Mouse (Mus musculus): ENCODE measurements around the gene Mylk. TPM values are rescaled to one million over a fixed set of nuclear protein-coding genes. Genes with fewer than 3 reads are reported as not detected.
A peak's percentile ranks its signal among the peaks of the same experiment; 100 is the strongest.

Gene Mylk
- polyA plus RNA-seq, 1 experiment = 0.23 TPM

- no peaks in the 10 kb centered on the region for H3K27me3 ChIP-seq (ENCODE audit: control insufficient read depth, insufficient read depth, insufficient read length)
- H3K79me3 ChIP-seq (ENCODE audit: low read depth) = no peaks in the 10 kb centered on the region
- no peak overlapping the region for H3K4me3 ChIP-seq (ENCODE audit: insufficient read depth, poor library complexity, severe bottlenecking)
- H3ac ChIP-seq (ENCODE audit: control insufficient read depth, insufficient read length, low read depth) = no peak overlapping the region
- TF ChIP-seq MYOG (IDR thresholded peaks at IDR 0.05; ENCODE audit: control insufficient read depth, extremely low read depth, insufficient read length) = no peak
- no peak for TF ChIP-seq CTCF (IDR thresholded peaks at IDR 0.05; ENCODE audit: control insufficient read depth, insufficient read depth, insufficient read length)
- no peak for TF ChIP-seq USF1 (IDR thresholded peaks at IDR 0.05; ENCODE audit: low read depth)
- TF ChIP-seq FOSL1 (IDR thresholded peaks at IDR 0.05; ENCODE audit: insufficient read depth, low read length, poor library complexity, severe bottlenecking) = no peak
- TF ChIP-seq CEBPB (IDR thresholded peaks at IDR 0.05; ENCODE audit: low read depth) = no peak
- no peak for TF ChIP-seq MAX (IDR thresholded peaks at IDR 0.05)
- no peak for TF ChIP-seq MYOD1 (IDR thresholded peaks at IDR 0.05; ENCODE audit: control insufficient read depth, insufficient read length, low read depth)
- H3K79me2 ChIP-seq (ENCODE audit: control insufficient read depth, insufficient read depth) = no peaks in the 10 kb centered on the region
- no peaks in the 10 kb centered on the region for H3K36me3 ChIP-seq (ENCODE audit: control insufficient read depth, insufficient read depth)
Observed at GRCm38 (mm10) chr16:34748081-34748720, 3.2 kb downstream of the Mylk start.

- Histone ChIP-seq H3K36me3 (ENCODE audit: control insufficient read depth, insufficient read depth) (no peaks in the 10 kb centered on the region), H3K79me2 (ENCODE audit: control insufficient read depth, insufficient read depth) (no peaks in the 10 kb centered on the region), H3K79me3 (ENCODE audit: low read depth) (no peaks in the 10 kb centered on the region), H3ac (ENCODE audit: control insufficient read depth, insufficient read length, low read depth) (no peak overlapping the region), H3K27me3 (ENCODE audit: control insufficient read depth, insufficient read depth, insufficient read length) (no peaks in the 10 kb centered on the region), H3K4me3 (ENCODE audit: insufficient read depth, poor library complexity, severe bottlenecking) (no peak overlapping the region)
- no peak for TF ChIP-seq CTCF (IDR thresholded peaks at IDR 0.05; ENCODE audit: control insufficient read depth, insufficient read depth, insufficient read length)
- no peak for TF ChIP-seq MYOG (IDR thresholded peaks at IDR 0.05; ENCODE audit: control insufficient read depth, extremely low read depth, insufficient read length)
- no peak for TF ChIP-seq MYOD1 (IDR thresholded peaks at IDR 0.05; ENCODE audit: control insufficient read depth, insufficient read length, low read depth)
Observed at GRCm38 (mm10) chr16:34749536-34749935, 4.5 kb downstream of the Mylk start.

- H3K79me2 ChIP-seq (ENCODE audit: control insufficient read depth, insufficient read depth) = no peaks in the 10 kb centered on the region
Observed at GRCm38 (mm10) chr16:34752026-34752425, 7.0 kb downstream of the Mylk start.

GRCm38 (mm10) chr16:34752977-34753376, 8.0 kb downstream of the Mylk start:
- Histone ChIP-seq H3K27me3 (ENCODE audit: control insufficient read depth, insufficient read depth, insufficient read length) (no peaks in the 10 kb centered on the region), H3K79me2 (ENCODE audit: control insufficient read depth, insufficient read depth) (no peaks in the 10 kb centered on the region), H3K4me3 (ENCODE audit: insufficient read depth, poor library complexity, severe bottlenecking) (no peak overlapping the region), H3K79me3 (ENCODE audit: low read depth) (no peaks in the 10 kb centered on the region), H3K36me3 (ENCODE audit: control insufficient read depth, insufficient read depth) (no peaks in the 10 kb centered on the region), H3ac (ENCODE audit: control insufficient read depth, insufficient read length, low read depth) (no peak overlapping the region)
- TF ChIP-seq USF1 (IDR thresholded peaks at IDR 0.05; ENCODE audit: low read depth) (no peak), CTCF (IDR thresholded peaks at IDR 0.05; ENCODE audit: control insufficient read depth, insufficient read depth, insufficient read length) (no peak), CEBPB (IDR thresholded peaks at IDR 0.05; ENCODE audit: low read depth) (peak; percentile 44), MYOG (IDR thresholded peaks at IDR 0.05; ENCODE audit: control insufficient read depth, extremely low read depth, insufficient read length) (no peak), MYOD1 (IDR thresholded peaks at IDR 0.05; ENCODE audit: control insufficient read depth, insufficient read length, low read depth) (no peak), MAX (IDR thresholded peaks at IDR 0.05) (no peak), FOSL1 (IDR thresholded peaks at IDR 0.05; ENCODE audit: insufficient read depth, low read length, poor library complexity, severe bottlenecking) (no peak)

More at GRCm38 (mm10) chr16:34752026-34752425, 7.0 kb downstream of the Mylk start:
- Histone ChIP-seq H3K79me3 (ENCODE audit: low read depth) (no peaks in the 10 kb centered on the region), H3ac (ENCODE audit: control insufficient read depth, insufficient read length, low read depth) (no peak overlapping the region), H3K4me3 (ENCODE audit: insufficient read depth, poor library complexity, severe bottlenecking) (no peak overlapping the region), H3K36me3 (ENCODE audit: control insufficient read depth, insufficient read depth) (no peaks in the 10 kb centered on the region), H3K27me3 (ENCODE audit: control insufficient read depth, insufficient read depth, insufficient read length) (no peaks in the 10 kb centered on the region)
- no peak for TF ChIP-seq FOSL1 (IDR thresholded peaks at IDR 0.05; ENCODE audit: insufficient read depth, low read length, poor library complexity, severe bottlenecking)
- TF ChIP-seq MYOD1 (IDR thresholded peaks at IDR 0.05; ENCODE audit: control insufficient read depth, insufficient read length, low read depth) = no peak
- TF ChIP-seq USF1 (IDR thresholded peaks at IDR 0.05; ENCODE audit: low read depth) = no peak
- no peak for TF ChIP-seq CEBPB (IDR thresholded peaks at IDR 0.05; ENCODE audit: low read depth)
- no peak for TF ChIP-seq MAX (IDR thresholded peaks at IDR 0.05)
- TF ChIP-seq MYOG (IDR thresholded peaks at IDR 0.05; ENCODE audit: control insufficient read depth, extremely low read depth, insufficient read length) = no peak
- no peak for TF ChIP-seq CTCF (IDR thresholded peaks at IDR 0.05; ENCODE audit: control insufficient read depth, insufficient read depth, insufficient read length)

- no peaks in the 10 kb centered on the region for H3K79me2 ChIP-seq (ENCODE audit: control insufficient read depth, insufficient read depth)
- H3K36me3 ChIP-seq (ENCODE audit: control insufficient read depth, insufficient read depth) = no peaks in the 10 kb centered on the region
- H3K79me3 ChIP-seq (ENCODE audit: low read depth) = no peaks in the 10 kb centered on the region
- H3ac ChIP-seq (ENCODE audit: control insufficient read depth, insufficient read length, low read depth) = no peak overlapping the region
- no peak overlapping the region for H3K4me3 ChIP-seq (ENCODE audit: insufficient read depth, poor library complexity, severe bottlenecking)
- no peaks in the 10 kb centered on the region for H3K27me3 ChIP-seq (ENCODE audit: control insufficient read depth, insufficient read depth, insufficient read length)
- TF ChIP-seq CTCF (IDR thresholded peaks at IDR 0.05; ENCODE audit: control insufficient read depth, insufficient read depth, insufficient read length) (no peak), MYOD1 (IDR thresholded peaks at IDR 0.05; ENCODE audit: control insufficient read depth, insufficient read length, low read depth) (no peak), MYOG (IDR thresholded peaks at IDR 0.05; ENCODE audit: control insufficient read depth, extremely low read depth, insufficient read length) (no peak), MAX (IDR thresholded peaks at IDR 0.05) (no peak), CEBPB (IDR thresholded peaks at IDR 0.05; ENCODE audit: low read depth) (no peak), FOSL1 (IDR thresholded peaks at IDR 0.05; ENCODE audit: insufficient read depth, low read length, poor library complexity, severe bottlenecking) (no peak), USF1 (IDR thresholded peaks at IDR 0.05; ENCODE audit: low read depth) (no peak)
Observed at GRCm38 (mm10) chr16:34756991-34757390, 12.0 kb downstream of the Mylk start.

GRCm38 (mm10) chr16:34758205-34758604, 13.2 kb downstream of the Mylk start:
- no peaks in the 10 kb centered on the region for H3K36me3 ChIP-seq (ENCODE audit: control insufficient read depth, insufficient read depth)

More at GRCm38 (mm10) chr16:34758205-34758604, 13.2 kb downstream of the Mylk start:
- TF ChIP-seq FOSL1 (IDR thresholded peaks at IDR 0.05; ENCODE audit: insufficient read depth, low read length, poor library complexity, severe bottlenecking) (no peak), CTCF (IDR thresholded peaks at IDR 0.05; ENCODE audit: control insufficient read depth, insufficient read depth, insufficient read length) (no peak), MYOG (IDR thresholded peaks at IDR 0.05; ENCODE audit: control insufficient read depth, extremely low read depth, insufficient read length) (no peak), MAX (IDR thresholded peaks at IDR 0.05) (no peak), CEBPB (IDR thresholded peaks at IDR 0.05; ENCODE audit: low read depth) (no peak), MYOD1 (IDR thresholded peaks at IDR 0.05; ENCODE audit: control insufficient read depth, insufficient read length, low read depth) (no peak), USF1 (IDR thresholded peaks at IDR 0.05; ENCODE audit: low read depth) (no peak)
- Histone ChIP-seq H3K79me2 (ENCODE audit: control insufficient read depth, insufficient read depth) (no peaks in the 10 kb centered on the region), H3ac (ENCODE audit: control insufficient read depth, insufficient read length, low read depth) (no peak overlapping the region), H3K27me3 (ENCODE audit: control insufficient read depth, insufficient read depth, insufficient read length) (no peaks in the 10 kb centered on the region), H3K79me3 (ENCODE audit: low read depth) (no peaks in the 10 kb centered on the region), H3K4me3 (ENCODE audit: insufficient read depth, poor library complexity, severe bottlenecking) (no peak overlapping the region)
